Mouse (Mus musculus) embryonic fibroblast, embryonic 13.5 days (primary cell): ENCODE measurements at regions not wholly inside any gene's neighbourhood (a gene's known extent, or its start where the extent isn't known, plus 50 kb on each side); places are given as distances from the start of the nearest gene placed in this dataset.

Experiments
- CTCF ChIP-seq: IDR thresholded peaks from 2 replicates; pipeline ENCODE4 v1.5.1; 2011; ENCODE audit warnings: mild to moderate bottlenecking, control low read depth, low read length, moderate library complexity, borderline replicate concordance; ENCODE audit not compliant: insufficient read depth
- POLR2A ChIP-seq: IDR thresholded peaks from 2 replicates; pipeline ENCODE4 v1.6.1; 2011; ENCODE audit warnings: low read depth, mild to moderate bottlenecking, control low read depth, low read length, moderate library complexity

- TF ChIP-seq CTCF = no peak
- TF ChIP-seq POLR2A = no peak
Observed at GRCm38 (mm10) chr4:106062651-106063050, 253.4 kb upstream of the Usp24 start.
